Mouse (Mus musculus): ENCODE measurements around the gene Zfp784. TPM values are rescaled to one million over a fixed set of nuclear protein-coding genes. Genes with fewer than 3 reads are reported as not detected.

Gene Zfp784
- polyA plus RNA-seq, 1 experiment from 2014 or later = 3.3 TPM

DNA sequence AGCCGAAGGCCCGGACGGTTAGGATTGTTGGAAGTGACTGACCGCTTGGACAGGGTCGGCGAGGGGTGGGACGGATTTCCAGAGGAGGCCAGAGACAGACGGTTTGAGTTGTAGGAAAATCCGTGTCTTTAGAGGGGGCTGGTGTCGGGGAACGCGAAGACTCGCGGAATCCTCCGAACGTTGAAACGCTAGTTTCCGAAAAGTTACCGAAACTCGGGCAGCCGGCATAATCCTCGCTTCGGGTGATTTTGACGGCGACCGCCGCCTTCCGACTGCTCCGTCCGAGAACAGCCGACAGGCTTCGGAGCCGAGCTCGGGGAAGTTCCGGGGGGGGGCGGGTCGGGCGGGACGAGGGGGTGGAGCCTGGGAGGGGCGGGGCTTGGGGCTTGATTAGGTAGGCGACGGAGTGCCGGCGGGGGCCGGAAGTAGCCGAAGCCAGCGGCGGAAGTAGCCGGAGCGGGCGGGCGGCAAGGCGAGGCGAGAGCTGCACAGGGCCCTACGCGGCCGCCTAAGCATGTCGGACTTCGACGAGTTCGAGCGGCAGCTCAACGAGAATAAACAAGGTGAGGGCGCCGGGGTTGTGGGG is 23.6 kb upstream of the Zfp784 start, which contains the start of gene U2af2:
Gene U2af2, plus strand, starts transcription at position 370 of the 586 bp plus-strand sequence.
- under 1% methylated on average over 54 of the region's 65 CpGs for WGBS
- Histone ChIP-seq H3K4me3 (ENCODE audit: low read depth, low read length) (peak within 1 kb of the TSS; percentile 74), H3K4me1 (ENCODE audit: control insufficient read depth, insufficient read depth, low read length) (peaks cover 6% of the 10 kb centered on the region; the same call in 1 of the 2 replicates), H3K36me3 (replicated peaks; ENCODE audit: control insufficient read depth, insufficient read depth, low read depth, low read length) (no peaks in the 10 kb centered on the region; the same call in 1 of the 2 replicates), H3K9me3 (replicated peaks; ENCODE audit: control insufficient read depth, low read length) (no peaks in the 10 kb centered on the region), H3K4me2 (ENCODE audit: low read depth, low read length) (peak within 1 kb of the TSS; percentile 82), H3K9ac (replicated peaks; ENCODE audit: low read length) (peak within 1 kb of the TSS; percentile 78), H3K27ac (replicated peaks; ENCODE audit: low read depth, low read length) (peak within 1 kb of the TSS; percentile 96), H3K27me3 (ENCODE audit: control insufficient read depth, insufficient read depth, low read length) (peaks cover 2% of the 10 kb centered on the region; the same call in 1 of the 2 replicates)
- ATAC-seq (replicated peaks; ENCODE audit: insufficient number of reproducible peaks, low FRiP score, low TSS enrichment, low read depth) (peak; percentile 85), DNase-seq (ENCODE audit: low spot score) (peak; percentile 93)

DNA sequence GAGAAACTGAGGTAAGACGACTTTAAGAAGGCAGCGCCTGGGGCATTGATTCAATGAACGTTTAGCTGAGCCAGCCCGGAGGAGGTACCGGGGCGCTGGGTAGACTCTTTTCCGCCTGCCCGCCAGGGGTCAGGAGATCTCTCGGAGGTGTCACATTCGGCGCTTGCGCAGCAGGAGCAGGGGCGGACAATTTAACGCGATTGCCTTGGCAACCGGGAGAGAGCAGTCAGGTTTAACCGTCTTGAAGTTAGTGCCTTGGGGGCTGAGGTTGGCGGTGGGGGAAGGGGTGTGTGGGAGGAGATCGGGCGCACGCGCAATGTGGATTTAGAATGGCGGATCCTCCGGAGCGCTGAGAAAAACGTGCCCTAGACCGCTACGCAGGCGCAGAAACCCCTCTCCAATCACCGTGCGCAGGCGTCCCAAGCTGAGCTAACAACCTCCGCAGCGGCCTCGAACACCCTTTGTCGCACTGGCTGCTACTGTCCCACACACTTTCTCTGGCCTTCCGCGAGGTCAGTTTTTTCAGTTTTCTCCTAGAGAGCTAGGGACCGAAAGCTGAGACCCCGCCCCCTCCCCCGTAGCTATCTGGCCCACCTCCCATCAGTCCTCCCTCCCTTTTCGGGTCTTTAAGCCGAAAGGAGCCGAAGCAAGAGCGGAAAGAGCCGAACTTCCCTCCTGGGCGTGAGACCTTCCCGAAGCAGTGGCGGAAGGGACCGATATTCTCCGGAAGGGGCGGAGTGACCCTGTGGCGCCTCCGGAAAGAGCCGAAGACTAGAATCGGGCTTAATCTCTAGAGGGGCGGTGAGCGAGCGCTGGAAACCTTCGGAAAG is 22.9 kb upstream of the Zfp784 start:
- DNase-seq (ENCODE audit: low spot score) (peak; percentile 100), ATAC-seq (replicated peaks; ENCODE audit: insufficient number of reproducible peaks, low FRiP score, low TSS enrichment, low read depth) (peak; percentile 89)
- Histone ChIP-seq H3K4me2 (ENCODE audit: low read depth, low read length) (peak overlapping the region; percentile 82), H3K9ac (replicated peaks; ENCODE audit: low read length) (peak overlapping the region; percentile 78), H3K9me3 (replicated peaks; ENCODE audit: control insufficient read depth, low read length) (no peaks in the 10 kb centered on the region), H3K27ac (replicated peaks; ENCODE audit: low read depth, low read length) (peak overlapping the region; percentile 96), H3K36me3 (replicated peaks; ENCODE audit: control insufficient read depth, insufficient read depth, low read depth, low read length) (no peaks in the 10 kb centered on the region), H3K4me1 (ENCODE audit: control insufficient read depth, insufficient read depth, low read length) (peaks cover 6% of the 10 kb centered on the region; the same call in 1 of the 2 replicates), H3K4me3 (ENCODE audit: low read depth, low read length) (peak overlapping the region; percentile 74), H3K27me3 (ENCODE audit: control insufficient read depth, insufficient read depth, low read length) (peaks cover 6% of the 10 kb centered on the region)
- WGBS = under 1% methylated on average over 60 of the region's 60 CpGs

DNA sequence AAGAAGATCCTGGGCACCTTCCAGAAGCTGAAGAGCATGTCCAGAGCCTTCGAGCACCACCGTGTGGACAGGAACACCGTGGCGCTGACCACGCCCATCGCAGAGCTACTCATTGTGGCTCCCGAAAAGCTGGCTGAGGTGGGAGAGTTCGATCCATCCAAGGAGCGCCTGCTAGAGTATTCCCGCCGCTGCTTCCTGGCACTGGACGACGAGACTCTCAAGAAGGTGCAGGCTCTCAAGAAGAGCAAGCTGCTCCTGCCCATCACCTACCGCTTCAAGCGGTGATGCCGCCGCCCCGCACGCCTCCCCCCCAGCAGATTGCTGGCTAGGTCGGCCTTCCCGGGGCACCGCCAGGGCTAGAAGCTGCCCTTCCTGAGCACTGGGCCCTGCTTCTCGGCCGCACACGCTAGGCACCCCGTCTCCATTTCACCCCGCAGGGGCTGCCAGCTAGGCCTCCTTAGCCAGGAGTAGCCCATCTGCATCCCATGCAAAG is 22.0 kb upstream of the Zfp784 start:
- Histone ChIP-seq H3K27me3 (ENCODE audit: control insufficient read depth, insufficient read depth, low read length) (peaks cover 14% of the 10 kb centered on the region), H3K36me3 (replicated peaks; ENCODE audit: control insufficient read depth, insufficient read depth, low read depth, low read length) (no peaks in the 10 kb centered on the region), H3K4me1 (ENCODE audit: control insufficient read depth, insufficient read depth, low read length) (peaks cover 6% of the 10 kb centered on the region; the same call in 1 of the 2 replicates), H3K9ac (replicated peaks; ENCODE audit: low read length) (peak overlapping the region; percentile 78), H3K4me2 (ENCODE audit: low read depth, low read length) (peak overlapping the region; percentile 82), H3K9me3 (replicated peaks; ENCODE audit: control insufficient read depth, low read length) (no peaks in the 10 kb centered on the region), H3K27ac (replicated peaks; ENCODE audit: low read depth, low read length) (peak overlapping the region; percentile 96), H3K4me3 (ENCODE audit: low read depth, low read length) (peak overlapping the region; percentile 74)
- WGBS = 3% methylated on average over 27 of the region's 27 CpGs
- no peak for ATAC-seq (replicated peaks; ENCODE audit: insufficient number of reproducible peaks, low FRiP score, low TSS enrichment, low read depth)
- peak; percentile 88 for DNase-seq (ENCODE audit: low spot score)

DNA sequence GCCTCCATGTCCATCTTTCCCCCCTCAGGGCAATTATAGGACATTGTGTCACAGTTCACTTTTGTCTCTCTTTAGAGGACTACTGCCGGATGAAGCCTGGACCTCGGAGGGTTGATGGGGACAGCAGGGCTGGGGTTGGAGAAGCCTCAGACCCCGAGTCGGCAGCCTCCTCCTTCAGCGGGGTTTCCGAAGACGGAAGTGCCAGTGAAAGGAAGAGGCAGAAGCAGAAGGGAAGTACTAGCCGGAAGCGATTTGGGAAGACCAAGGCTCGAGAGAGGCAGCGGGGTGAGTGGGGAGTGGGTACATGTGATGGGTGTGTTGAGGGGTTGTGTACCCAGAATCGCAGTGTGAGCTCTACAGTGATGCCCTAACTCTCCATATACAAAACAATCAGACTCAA is 21.2 kb upstream of the Zfp784 start:
- H3K27me3 ChIP-seq (ENCODE audit: control insufficient read depth, insufficient read depth, low read length) = peaks cover 23% of the 10 kb centered on the region
- no peak for ATAC-seq (replicated peaks; ENCODE audit: insufficient number of reproducible peaks, low FRiP score, low TSS enrichment, low read depth)
- no peak overlapping the region for H3K4me3 ChIP-seq (ENCODE audit: low read depth, low read length)
- no peaks in the 10 kb centered on the region for H3K36me3 ChIP-seq (replicated peaks; ENCODE audit: control insufficient read depth, insufficient read depth, low read depth, low read length)
- H3K9ac ChIP-seq (replicated peaks; ENCODE audit: low read length) = no peak overlapping the region
- no peaks in the 10 kb centered on the region for H3K9me3 ChIP-seq (replicated peaks; ENCODE audit: control insufficient read depth, low read length)
- H3K27ac ChIP-seq (replicated peaks; ENCODE audit: low read depth, low read length) = no peak overlapping the region
- no peak overlapping the region for H3K4me2 ChIP-seq (ENCODE audit: low read depth, low read length)
- WGBS = 86% methylated on average over 12 of the region's 12 CpGs
- DNase-seq (ENCODE audit: low spot score) = no peak
- peaks cover 6% of the 10 kb centered on the region; the same call in 1 of the 2 replicates for H3K4me1 ChIP-seq (ENCODE audit: control insufficient read depth, insufficient read depth, low read length)

DNA sequence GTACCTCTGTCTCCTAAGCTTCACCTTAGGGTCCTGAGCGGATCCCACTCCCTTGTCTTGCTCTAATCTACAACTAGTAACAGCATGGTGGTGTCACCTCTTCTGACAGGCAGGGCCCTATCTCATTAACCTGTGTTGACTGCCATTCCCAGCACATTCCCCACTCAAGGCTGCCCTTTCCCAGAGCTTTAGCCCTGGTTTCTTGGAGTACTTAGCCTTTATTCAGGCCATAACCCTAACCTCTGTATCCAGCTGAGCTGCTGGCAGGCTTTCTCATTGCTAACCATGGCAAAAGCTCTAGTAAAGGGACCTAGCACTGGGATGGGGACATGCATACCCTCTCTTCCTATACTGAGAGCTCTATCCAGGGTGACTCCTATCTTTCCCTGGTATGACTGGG is 20.4 kb upstream of the Zfp784 start:
- H3K27me3 ChIP-seq (ENCODE audit: control insufficient read depth, insufficient read depth, low read length) = peaks cover 31% of the 10 kb centered on the region
- H3K27ac ChIP-seq (replicated peaks; ENCODE audit: low read depth, low read length) = no peak overlapping the region
- no peaks in the 10 kb centered on the region for H3K9me3 ChIP-seq (replicated peaks; ENCODE audit: control insufficient read depth, low read length)
- H3K9ac ChIP-seq (replicated peaks; ENCODE audit: low read length) = no peak overlapping the region
- WGBS = 88% methylated on average over 1 of the region's 1 CpGs
- no peak overlapping the region for H3K4me2 ChIP-seq (ENCODE audit: low read depth, low read length)
- H3K4me1 ChIP-seq (ENCODE audit: control insufficient read depth, insufficient read depth, low read length) = peaks cover 6% of the 10 kb centered on the region; the same call in 1 of the 2 replicates
- H3K36me3 ChIP-seq (replicated peaks; ENCODE audit: control insufficient read depth, insufficient read depth, low read depth, low read length) = no peaks in the 10 kb centered on the region
- H3K4me3 ChIP-seq (ENCODE audit: low read depth, low read length) = no peak overlapping the region
- ATAC-seq (replicated peaks; ENCODE audit: insufficient number of reproducible peaks, low FRiP score, low TSS enrichment, low read depth) (no peak), DNase-seq (ENCODE audit: low spot score) (no peak)

DNA sequence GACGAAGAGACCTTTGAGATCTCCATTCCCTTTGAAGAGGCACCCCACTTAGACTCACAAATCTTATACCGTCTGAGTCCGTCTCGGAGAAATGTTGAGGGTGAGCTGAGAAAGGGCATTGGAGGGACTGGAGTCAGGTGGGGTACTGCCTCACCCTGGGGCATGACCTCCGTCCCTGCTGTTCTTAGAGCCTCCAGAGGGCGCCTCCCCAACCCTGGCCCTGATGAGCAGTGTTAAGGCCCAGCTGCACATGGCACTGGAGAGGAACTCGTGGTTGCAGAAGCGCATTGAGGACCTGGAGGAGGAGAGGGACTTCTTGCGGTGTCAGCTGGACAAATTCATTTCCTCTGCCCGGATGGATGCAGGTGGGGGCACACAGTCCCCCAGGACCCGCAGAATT is 19.6 kb upstream of the Zfp784 start:
- no peak overlapping the region for H3K4me2 ChIP-seq (ENCODE audit: low read depth, low read length)
- no peak overlapping the region for H3K4me3 ChIP-seq (ENCODE audit: low read depth, low read length)
- no peaks in the 10 kb centered on the region for H3K9me3 ChIP-seq (replicated peaks; ENCODE audit: control insufficient read depth, low read length)
- no peak overlapping the region for H3K9ac ChIP-seq (replicated peaks; ENCODE audit: low read length)
- peaks cover 10% of the 10 kb centered on the region for H3K4me1 ChIP-seq (ENCODE audit: control insufficient read depth, insufficient read depth, low read length)
- no peak for DNase-seq (ENCODE audit: low spot score)
- H3K36me3 ChIP-seq (replicated peaks; ENCODE audit: control insufficient read depth, insufficient read depth, low read depth, low read length) = no peaks in the 10 kb centered on the region
- H3K27me3 ChIP-seq (ENCODE audit: control insufficient read depth, insufficient read depth, low read length) = peaks cover 39% of the 10 kb centered on the region
- no peak overlapping the region for H3K27ac ChIP-seq (replicated peaks; ENCODE audit: low read depth, low read length)
- 31% methylated on average over 11 of the region's 11 CpGs for WGBS
- ATAC-seq (replicated peaks; ENCODE audit: insufficient number of reproducible peaks, low FRiP score, low TSS enrichment, low read depth) = no peak

DNA sequence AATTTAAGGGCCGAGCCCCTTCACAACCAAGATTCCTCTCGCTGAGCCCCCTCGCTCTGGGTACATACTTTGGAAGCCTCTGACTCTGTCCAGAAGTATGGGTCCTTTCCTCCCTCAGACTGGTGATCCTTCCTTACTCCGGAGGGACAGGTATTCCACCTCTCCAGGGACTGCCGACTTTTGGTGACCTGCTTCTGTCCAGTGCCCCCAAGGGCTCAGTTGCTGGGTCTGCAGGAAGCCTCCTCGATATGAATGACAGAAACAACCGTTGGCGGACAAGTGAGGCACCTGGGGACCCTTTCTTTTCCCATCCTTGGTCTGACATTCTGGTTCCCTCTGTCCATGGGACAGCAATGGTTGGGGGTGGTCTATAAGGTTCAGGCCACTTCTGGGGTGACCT is 19.1 kb upstream of the Zfp784 start:
- H3K27ac ChIP-seq (replicated peaks; ENCODE audit: low read depth, low read length) = no peak overlapping the region
- no peaks in the 10 kb centered on the region for H3K36me3 ChIP-seq (replicated peaks; ENCODE audit: control insufficient read depth, insufficient read depth, low read depth, low read length)
- peaks cover 43% of the 10 kb centered on the region for H3K27me3 ChIP-seq (ENCODE audit: control insufficient read depth, insufficient read depth, low read length)
- H3K9me3 ChIP-seq (replicated peaks; ENCODE audit: control insufficient read depth, low read length) = no peaks in the 10 kb centered on the region
- peak overlapping the region; percentile 71 for H3K9ac ChIP-seq (replicated peaks; ENCODE audit: low read length)
- peaks cover 14% of the 10 kb centered on the region for H3K4me1 ChIP-seq (ENCODE audit: control insufficient read depth, insufficient read depth, low read length)
- WGBS = 32% methylated on average over 8 of the region's 8 CpGs
- H3K4me3 ChIP-seq (ENCODE audit: low read depth, low read length) = peak overlapping the region; percentile 49
- peak overlapping the region; percentile 83 for H3K4me2 ChIP-seq (ENCODE audit: low read depth, low read length)
- no peak for DNase-seq (ENCODE audit: low spot score)
- ATAC-seq (replicated peaks; ENCODE audit: insufficient number of reproducible peaks, low FRiP score, low TSS enrichment, low read depth) = no peak
